Mouse (Mus musculus) thymus, adult 2 months (tissue): ENCODE results near the gene Trpc2. TPM values are rescaled to one million over a fixed set of nuclear protein-coding genes. Genes with fewer than 3 reads are reported as not detected.
A peak's percentile ranks its signal among the peaks of the same experiment; 100 is the strongest.

Experiments
- DNase-seq: peaks from one replicate; pipeline ENCODE4 v3.0.0; 2021
- H3K27ac ChIP-seq: fragments of 200-500 bp; 2 replicates; pipeline ENCODE4 v1.5.1; 2012; ENCODE audit warnings: low read length, control low read depth; ENCODE audit not compliant: control insufficient read depth, insufficient read depth
- H3K27me3 ChIP-seq: fragments of 200-500 bp; 2 replicates; pipeline ENCODE4 v1.6.1; 2012; ENCODE audit warnings: mild to moderate bottlenecking, low read length, moderate library complexity, mixed read lengths; ENCODE audit not compliant: control insufficient read depth, insufficient read depth
- H3K36me3 ChIP-seq: fragments of 200-500 bp; 2 replicates; pipeline ENCODE4 v1.6.1; 2012; ENCODE audit warnings: mild to moderate bottlenecking, low read length, moderate library complexity; ENCODE audit not compliant: control insufficient read depth, insufficient read depth
- H3K4me1 ChIP-seq: fragments of 200-500 bp; replicated peaks from 2 replicates; pipeline ENCODE4 v1.6.1; 2012; ENCODE audit warnings: low read length; ENCODE audit not compliant: control insufficient read depth, insufficient read depth
- H3K4me3 ChIP-seq: fragments of 200-500 bp; 2 replicates; pipeline ENCODE4 v1.5.1; 2012; ENCODE audit warnings: mild to moderate bottlenecking, low read length, control low read depth, moderate library complexity; ENCODE audit not compliant: control insufficient read depth, insufficient read depth
- CTCF ChIP-seq: fragments of 200-500 bp; IDR thresholded peaks from 2 replicates; pipeline ENCODE4 v1.5.1; 2012; ENCODE audit warnings: mild to moderate bottlenecking, control low read depth, low read length, moderate library complexity, borderline replicate concordance; ENCODE audit not compliant: control insufficient read depth, poor library complexity, insufficient read depth; ENCODE audit errors: extremely low read depth
- POLR2A ChIP-seq: fragments of 200-500 bp; IDR thresholded peaks from 2 replicates; pipeline ENCODE4 v1.6.1; 2012; ENCODE audit warnings: mild to moderate bottlenecking, low read length, control low read depth, moderate library complexity; ENCODE audit not compliant: control insufficient read depth, poor library complexity, insufficient read depth; ENCODE audit errors: extremely low read depth
- WGBS: fragments of 180-500 bp; shearing (Covaris S2); methylation state at CpG from one replicate; pipeline ENCODE4 v1.1.7; 2018; 5-methylcytosine and 5-hydroxymethylcytosine counted together
- polyA plus RNA-seq: library from polyadenylated mRNA; depleted of rRNA; stranded (reverse); fragments of >200 nt; gene quantifications from 2 replicates; pipeline ENCODE4 v1.2.3, GENCODE M21; 2012

Trpc2 gene
- polyA plus RNA-seq, 1 experiment, result 0.92 TPM

DNA sequence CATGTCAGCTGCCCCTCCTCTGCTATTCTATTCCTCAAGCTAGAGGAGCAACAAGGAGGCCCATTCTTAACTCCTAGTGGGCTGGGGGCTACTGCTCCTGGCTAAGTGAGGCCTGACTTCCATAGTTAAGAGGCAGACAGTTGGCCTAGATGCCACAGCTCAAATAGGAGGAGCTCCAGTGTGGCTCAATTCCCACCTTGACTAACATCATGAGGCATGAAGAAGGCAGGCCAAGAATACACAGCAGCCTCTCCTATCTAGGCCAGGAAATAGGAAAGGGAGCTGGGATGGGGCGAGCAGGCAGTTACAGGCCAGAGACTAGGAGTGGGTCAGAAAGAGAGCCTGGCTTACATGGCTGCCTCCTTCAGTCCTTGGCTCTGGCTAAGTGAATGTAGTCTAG, 25.3 kb downstream of the Trpc2 start:
- TF ChIP-seq CTCF (no peak), POLR2A (no peak)
- 95% methylated on average over 1 of the region's 1 CpGs for WGBS
- H3K27me3 ChIP-seq, result no peaks in the 10 kb centered on the region
- H3K36me3 ChIP-seq, result no peaks in the 10 kb centered on the region
- H3K4me1 ChIP-seq, result peaks cover 46% of the 10 kb centered on the region
- peak overlapping the region; percentile 70 for H3K27ac ChIP-seq
- no peak for DNase-seq
- H3K4me3 ChIP-seq, result peak overlapping the region; percentile 16; the same call in 1 of the 2 replicates

DNA sequence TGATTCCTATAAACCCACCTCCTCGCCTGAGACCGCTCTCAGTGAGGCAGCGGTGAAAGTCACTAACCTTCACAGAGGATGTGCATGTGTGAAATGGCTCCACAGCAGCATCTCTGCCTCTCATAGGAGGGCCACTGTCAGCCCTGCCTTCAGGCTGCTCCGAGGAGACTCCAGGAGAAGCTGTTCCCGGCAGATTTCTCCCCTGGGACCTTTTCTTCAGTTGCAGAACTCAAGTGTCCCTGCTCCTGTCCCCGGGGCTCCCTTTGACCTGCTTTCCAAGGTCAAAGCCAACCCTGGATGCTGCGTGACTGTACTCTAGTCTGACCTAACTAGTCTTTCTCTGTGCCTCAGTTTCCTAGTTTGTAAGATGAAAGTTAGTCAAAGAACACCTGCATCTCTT, 26.3 kb downstream of the Trpc2 start, which contains the start of gene Art5:
Gene Art5 (minus strand): TSS at position 319 of the 400 bp plus-strand sequence.
- peaks cover 46% of the 10 kb centered on the region for H3K4me1 ChIP-seq
- H3K36me3 ChIP-seq, result no peaks in the 10 kb centered on the region
- DNase-seq, result no peak
- TF ChIP-seq POLR2A (no peak), CTCF (no peak)
- 67% methylated on average over 7 of the region's 7 CpGs for WGBS
- H3K27me3 ChIP-seq, result no peaks in the 10 kb centered on the region
- peak within 1 kb of the TSS; percentile 16; the same call in 1 of the 2 replicates for H3K4me3 ChIP-seq
- peak within 1 kb of the TSS; percentile 83 for H3K27ac ChIP-seq

DNA sequence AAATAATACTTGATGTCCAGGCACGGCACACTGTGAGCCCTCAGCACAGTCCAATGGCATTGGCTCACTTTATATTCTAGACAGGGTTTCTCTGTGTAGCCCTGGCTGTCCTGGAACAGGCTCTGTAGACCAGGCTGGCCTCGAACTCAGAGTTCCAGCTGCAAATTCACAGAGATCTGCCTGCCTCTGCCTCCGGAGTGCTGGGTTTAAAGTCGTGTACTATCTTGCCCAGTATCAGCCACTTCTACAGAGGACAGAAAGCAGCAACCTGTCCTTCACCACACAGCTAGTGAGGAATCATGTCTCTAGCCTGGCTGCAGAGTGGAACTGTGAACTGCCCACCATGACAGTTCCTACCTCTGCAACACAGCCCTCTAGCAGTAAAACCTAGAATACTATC, 26.8 kb downstream of the Trpc2 start:
- Histone ChIP-seq H3K4me3 (no peak overlapping the region), H3K27ac (peak overlapping the region; percentile 12; the same call in 1 of the 2 replicates), H3K27me3 (no peaks in the 10 kb centered on the region), H3K4me1 (peaks cover 46% of the 10 kb centered on the region), H3K36me3 (no peaks in the 10 kb centered on the region)
- DNase-seq, result no peak
- WGBS, result 81% methylated on average over 4 of the region's 4 CpGs
- TF ChIP-seq POLR2A (no peak), CTCF (no peak)

DNA sequence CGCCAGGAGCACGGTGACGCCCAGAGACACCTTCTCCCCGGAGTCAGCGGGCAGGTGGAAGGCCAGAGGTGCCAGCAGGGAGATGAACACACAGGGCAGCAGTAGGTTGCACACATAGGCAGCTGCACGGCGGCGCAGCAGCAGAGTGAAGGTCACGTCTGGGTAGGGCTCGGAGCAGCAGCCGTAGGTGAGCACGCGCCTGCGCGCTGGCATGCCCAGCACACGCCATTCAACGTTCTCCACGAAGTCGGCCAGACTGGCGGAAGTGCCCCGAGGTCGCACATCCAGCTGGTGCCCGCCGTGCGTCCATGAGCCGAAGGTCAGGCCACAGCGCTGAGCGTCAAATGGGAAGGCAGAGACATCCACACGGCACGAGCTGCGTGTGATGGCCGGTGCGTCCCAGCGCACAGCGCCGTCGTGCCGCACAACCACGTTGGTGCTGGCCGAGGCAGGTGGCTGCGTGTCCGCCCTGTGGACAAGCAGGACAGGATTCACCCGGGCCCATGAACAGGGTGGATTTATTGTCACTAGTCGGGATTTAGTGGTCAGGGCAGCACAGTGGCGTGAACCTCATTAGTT, 30.3 kb downstream of the Trpc2 start:
- no peaks in the 10 kb centered on the region for H3K36me3 ChIP-seq
- DNase-seq, result no peak
- no peaks in the 10 kb centered on the region for H3K27me3 ChIP-seq
- no peak overlapping the region for H3K4me3 ChIP-seq
- no peak for TF ChIP-seq POLR2A
- TF ChIP-seq CTCF, result no peak
- peaks cover 28% of the 10 kb centered on the region for H3K4me1 ChIP-seq
- H3K27ac ChIP-seq, result no peak overlapping the region
- WGBS, result 94% methylated on average over 45 of the region's 45 CpGs

DNA sequence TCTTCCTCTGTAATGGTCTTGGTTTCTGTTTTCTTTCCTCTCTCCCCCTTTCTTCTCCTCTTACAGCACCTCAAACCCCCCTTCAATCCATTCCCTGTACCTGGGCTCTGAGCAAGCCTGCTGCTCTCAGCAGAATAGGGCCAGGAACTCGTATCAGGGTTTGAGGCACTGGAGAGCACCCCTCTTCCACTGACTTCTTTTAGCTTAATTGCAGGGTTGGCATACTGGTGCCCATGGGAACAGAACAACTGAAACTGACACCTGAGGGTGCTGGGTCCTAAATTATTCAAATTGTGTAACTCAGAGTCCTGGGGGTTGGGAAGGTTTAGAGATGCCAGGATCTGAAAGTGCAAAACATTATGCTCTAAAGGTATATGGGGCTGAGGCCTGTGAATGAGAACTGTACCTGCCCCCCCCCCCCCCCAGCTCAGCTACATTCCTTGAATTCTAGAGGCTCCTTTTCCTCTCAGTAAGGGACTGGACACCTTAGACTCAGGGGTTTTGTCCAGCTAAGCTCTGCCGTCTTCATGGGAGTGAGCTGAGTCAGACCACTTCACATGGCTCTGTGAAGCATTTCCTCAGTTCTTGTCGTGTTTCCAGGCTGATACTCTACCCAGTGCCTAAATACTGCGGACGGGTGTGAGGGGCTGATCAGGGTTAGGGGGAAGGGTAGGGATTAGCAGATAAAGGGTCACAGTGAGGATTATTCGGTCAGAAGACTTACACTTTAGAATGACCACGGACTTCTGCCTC, 33.8 kb downstream of the Trpc2 start, which contains the start of gene Chrna10:
Gene Chrna10 (minus strand): TSS at position 250 of the 753 bp plus-strand sequence.
- Histone ChIP-seq H3K4me1 (no peaks in the 10 kb centered on the region), H3K36me3 (peaks cover 27% of the 10 kb centered on the region), H3K27me3 (no peaks in the 10 kb centered on the region), H3K27ac (no peak within 1 kb of the TSS), H3K4me3 (no peak within 1 kb of the TSS)
- no peak for DNase-seq
- TF ChIP-seq POLR2A, result no peak
- 79% methylated on average over 7 of the region's 7 CpGs for WGBS

DNA sequence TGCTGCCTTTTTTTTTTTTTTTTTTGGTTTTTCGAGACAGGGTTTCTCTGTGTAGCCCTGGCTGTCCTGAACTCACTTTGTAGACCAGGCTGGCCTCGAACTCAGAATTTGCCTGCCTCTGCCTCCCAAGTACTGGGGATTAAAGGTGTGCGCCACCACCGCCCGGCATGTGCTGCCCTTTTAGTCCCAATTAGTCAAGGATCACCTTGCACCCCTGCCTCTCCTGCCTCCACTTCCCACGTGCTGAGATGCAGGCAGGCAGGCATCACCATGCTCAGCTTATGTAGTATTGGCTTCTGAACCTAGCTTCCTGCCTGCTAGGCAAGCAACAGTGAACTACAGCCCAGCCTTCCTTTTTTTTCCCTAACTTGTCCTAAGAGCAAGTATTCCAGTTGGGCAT, 34.5 kb downstream of the Trpc2 start:
- no peak overlapping the region for H3K4me3 ChIP-seq
- H3K27me3 ChIP-seq, result no peaks in the 10 kb centered on the region
- H3K36me3 ChIP-seq, result peaks cover 33% of the 10 kb centered on the region
- TF ChIP-seq POLR2A (no peak), CTCF (no peak)
- no peak for DNase-seq
- H3K27ac ChIP-seq, result no peak overlapping the region
- H3K4me1 ChIP-seq, result no peaks in the 10 kb centered on the region
- 82% methylated on average over 6 of the region's 6 CpGs for WGBS
